Mouse (Mus musculus): ENCODE measurements at regions not wholly inside any gene's neighbourhood (a gene's known extent, or its start where the extent isn't known, plus 50 kb on each side); places are given as distances from the start of the nearest gene placed in this dataset.

DNA sequence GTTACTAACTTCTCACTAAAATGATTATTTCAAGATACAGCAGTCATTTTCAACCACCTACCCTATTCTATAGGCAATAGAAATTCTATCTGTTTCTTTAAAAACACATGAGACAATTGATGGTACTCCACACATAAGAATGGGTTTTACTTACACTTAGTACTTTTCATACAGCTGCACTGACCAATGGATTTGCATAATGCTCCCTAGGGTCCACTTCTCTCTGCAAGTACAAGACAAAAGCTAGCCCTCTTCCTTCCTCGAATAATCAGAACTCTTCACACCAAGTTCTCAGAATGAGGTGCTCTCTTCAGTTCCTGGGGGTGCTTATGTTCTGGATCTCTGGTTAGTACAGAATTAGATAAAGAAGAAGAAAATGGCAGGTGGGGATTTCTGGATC lies 684.1 kb upstream of the Tacstd2 start:
- no peak for TF ChIP-seq CTCF (IDR thresholded peaks at IDR 0.05; ENCODE audit: low read depth)
- TF ChIP-seq EP300 (IDR thresholded peaks at IDR 0.05; ENCODE audit: low read depth): no peak
